Comparison of ENCODE assay signal across 14 mouse cellular contexts in genomic region chr12:102660906-102661651, GRCm38 (mm10). TPM values are rescaled to one million over a fixed set of nuclear protein-coding genes. Genes with fewer than 3 reads are reported as not detected.
A peak's percentile ranks its signal among the peaks of the same experiment; 100 is the strongest.
DNase-seq lines count a peak whose midpoint lies in the region; ATAC-seq lines count a peak whose summit lies in the region.
"Had no signal": no experiment of that assay in that cellular context is flagged by ENCODE, and none has a peak within 500 bp of the region (broad histone marks: within the 10 kb centered on the region; RNA-seq: fewer than 3 reads in every experiment).

No protein-coding gene starts in this region.

- H3K27me3 ChIP-seq in heart, embryonic 14.5 days (ENCODE audit: control insufficient read depth, insufficient read depth, low read length): no peaks in the 10 kb centered on the region
- no peaks in the 10 kb centered on the region for H3K27me3 ChIP-seq in limb, embryonic 10.5 days (ENCODE audit: low read depth, poor library complexity, severe bottlenecking)
- no peaks in the 10 kb centered on the region for H3K27me3 ChIP-seq in midbrain, embryonic 10.5 days (ENCODE audit: low read depth, poor library complexity, severe bottlenecking)
- H3K27me3 ChIP-seq: kidney, embryonic 15.5 days; stomach, embryonic 15.5 days had no signal

- no peak overlapping the region for H3K27ac ChIP-seq in heart, embryonic 14.5 days (replicated peaks in 1 of 2; ENCODE audit: control insufficient read depth in 1 of 2, insufficient read depth in 1 of 2, low read depth in 2 of 2, low read length in 2 of 2)
- 0 out of 2 replicates have a peak overlapping the region, but pooled peaks have one; percentile 3 for H3K27ac ChIP-seq in limb, embryonic 10.5 days
- no peak overlapping the region for H3K27ac ChIP-seq in midbrain, embryonic 10.5 days (replicated peaks)
- H3K27ac ChIP-seq: heart, embryonic 10.5 days; kidney, embryonic 15.5 days; stomach, embryonic 15.5 days had no signal

- peaks cover 3% of the 10 kb centered on the region for H3K9me3 ChIP-seq in heart, embryonic 14.5 days (ENCODE audit: control insufficient read depth, low read length)
- no peaks in the 10 kb centered on the region for H3K9me3 ChIP-seq in limb, embryonic 10.5 days (replicated peaks)
- H3K9me3 ChIP-seq in midbrain, embryonic 10.5 days (replicated peaks): no peaks in the 10 kb centered on the region
- H3K9me3 ChIP-seq: embryonic facial prominence, embryonic 10.5 days; heart, embryonic 10.5 days; kidney, embryonic 15.5 days; stomach, embryonic 15.5 days had no signal

- no peak for DNase-seq in heart, postnatal 10 days
- DNase-seq in cerebellum, adult 11-12 months: peak; percentile 90
- peak; percentile 94 for DNase-seq in cerebellum, adult 9-10 months
- no peak for DNase-seq in limb, embryonic 10.5 days (ENCODE audit: low spot score)
- no peak for DNase-seq in neural tube, embryonic 10.5 days (ENCODE audit: extremely low spot score, low spot score)
- DNase-seq in midbrain, embryonic 10.5 days (ENCODE audit: low spot score): no peak
- DNase-seq: layer of hippocampus, postnatal 36 days had no signal

- H3K4me1 ChIP-seq in heart, embryonic 14.5 days (ENCODE audit: control insufficient read depth in 2 of 2, insufficient read depth in 2 of 2, low read length in 2 of 2): peaks cover 0 to 3% of the 10 kb centered on the region in 2 experiments; a peak in 1 of 4 replicates
- H3K4me1 ChIP-seq in limb, embryonic 10.5 days: peaks cover 11% of the 10 kb centered on the region
- H3K4me1 ChIP-seq in midbrain, embryonic 10.5 days: peaks cover 7% of the 10 kb centered on the region
- H3K4me1 ChIP-seq: stomach, embryonic 15.5 days had no signal

- intact Hi-C loops in heart, postnatal 10 days (cut with DNase I): no loop called here

- 85% methylated on average over 8 of the region's 8 CpGs for WGBS in heart, embryonic 14.5 days
- WGBS in limb, embryonic 10.5 days: 95% methylated on average over 8 of the region's 8 CpGs
- WGBS in midbrain, embryonic 10.5 days: 90% methylated on average over 8 of the region's 8 CpGs

- no peak overlapping the region for H3K9ac ChIP-seq in heart, embryonic 14.5 days (ENCODE audit: low read length)
- H3K9ac ChIP-seq: kidney, embryonic 15.5 days; stomach, embryonic 15.5 days had no signal

- no peak overlapping the region for H3K4me2 ChIP-seq in heart, embryonic 14.5 days (ENCODE audit: low read length)
- H3K4me2 ChIP-seq: kidney, embryonic 15.5 days; stomach, embryonic 15.5 days had no signal

- 0 out of 2 replicates have a peak, but pooled peaks have one; percentile 10 for ATAC-seq in heart, embryonic 14.5 days (ENCODE audit: insufficient number of reproducible peaks, insufficient read depth, low FRiP score, low read depth)
- ATAC-seq: inflammation-experienced regulatory T-cells, adult 6 months had no signal

- no peaks in the 10 kb centered on the region for H3K36me3 ChIP-seq in heart, embryonic 14.5 days (ENCODE audit: control insufficient read depth, insufficient read depth, low read length)
- H3K36me3 ChIP-seq in limb, embryonic 10.5 days: no peaks in the 10 kb centered on the region
- no peaks in the 10 kb centered on the region for H3K36me3 ChIP-seq in midbrain, embryonic 10.5 days
- H3K36me3 ChIP-seq: embryonic facial prominence, embryonic 10.5 days; heart, embryonic 10.5 days; kidney, embryonic 15.5 days; stomach, embryonic 15.5 days had no signal

- H3K4me3 ChIP-seq in heart, embryonic 14.5 days (ENCODE audit: control insufficient read depth in 1 of 2, insufficient read depth in 1 of 2, low read depth in 1 of 2, low read length in 2 of 2): no peak overlapping the region
- H3K4me3 ChIP-seq in limb, embryonic 10.5 days: no peak overlapping the region
- no peak overlapping the region for H3K4me3 ChIP-seq in midbrain, embryonic 10.5 days
- H3K4me3 ChIP-seq: embryonic facial prominence, embryonic 10.5 days; erythroblast, embryonic 14.5 days; heart, embryonic 10.5 days; kidney, embryonic 15.5 days; stomach, embryonic 15.5 days had no signal

RNA-seq across cellular contexts. Expression of gene Itpk1, which starts 43.7 kb away (rescaled TPM):
- polyA plus RNA-seq in heart, embryonic 14.5 days (2014; fragmentation: Nextera tagmentation; extraction: Ambion mirVana): 3.7 and 4.2 TPM in 2 replicates
- 10 to 100 TPM in 1 of 2 experiments, 1 to 10 TPM in 1; 9.6 to 11.2 TPM for total RNA-seq in heart, postnatal 10 days (2021)
- polyA plus RNA-seq in limb, embryonic 10.5 days (2016; fragmentation: Nextera tagmentation; extraction: Ambion mirVana): 9.7 and 11.0 TPM in 2 replicates
- polyA plus RNA-seq in midbrain, embryonic 10.5 days (2016; fragmentation: Nextera tagmentation; extraction: Ambion mirVana): 16.1 and 16.9 TPM in 2 replicates

Comparison
In these comparisons a context has a peak if more than half of its experiments do, and no peak if none do; other contexts are left out.
1. DNase-seq: peak in cerebellum, adult 11-12 months (single experiment) and cerebellum, adult 9-10 months (single experiment); none in heart, postnatal 10 days (0 of 2), limb, embryonic 10.5 days (single experiment), neural tube, embryonic 10.5 days (single experiment) and midbrain, embryonic 10.5 days (single experiment).